Mouse (Mus musculus): ENCODE data around the gene Tas2r116.

The Tas2r116 gene

DNA sequence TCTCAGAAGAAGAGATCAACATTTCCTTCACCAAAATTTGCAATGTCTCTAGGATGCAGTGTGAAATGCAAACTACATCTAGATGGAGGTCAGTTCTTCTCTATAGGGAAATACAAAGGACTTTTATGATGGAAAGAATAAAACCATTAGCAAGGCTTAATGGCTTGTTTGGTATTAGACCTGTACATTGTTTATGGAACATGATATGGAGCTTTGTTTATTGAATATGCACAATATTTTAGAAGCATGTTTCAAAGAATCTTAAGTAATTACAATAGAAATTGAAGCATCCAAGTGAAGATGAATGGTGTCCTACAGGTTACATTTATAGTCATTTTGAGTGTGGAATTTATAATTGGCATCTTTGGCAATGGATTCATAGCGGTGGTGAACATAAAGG, at the start of gene Tas2r116:
Gene Tas2r116, plus strand, starts transcription at position 301 of the 400 bp plus-strand sequence.
- DNase-seq, result no peak

DNA sequence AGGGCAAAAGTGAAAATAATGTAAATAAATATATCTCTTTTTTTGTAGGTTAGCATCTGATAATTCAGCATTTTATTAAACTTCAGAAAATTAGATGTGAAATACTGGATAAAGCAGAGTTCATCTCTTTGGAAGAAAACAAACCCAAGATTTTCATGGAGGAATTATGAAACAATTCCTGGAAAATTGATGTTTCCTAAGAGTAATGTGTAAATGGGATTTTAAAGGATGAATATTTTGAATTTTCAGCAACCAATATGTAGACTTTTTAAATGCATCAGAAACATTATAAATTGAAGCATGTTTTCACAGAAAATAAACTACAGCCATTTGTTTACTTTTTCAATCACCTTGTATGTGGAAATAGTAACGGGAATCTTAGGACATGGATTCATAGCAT, 8.4 kb upstream of the Tas2r116 start, which contains the start of gene Tas2r123:
Gene Tas2r123, plus strand, starts transcription at position 301 of the 400 bp plus-strand sequence.
- DNase-seq, result no peak

DNA sequence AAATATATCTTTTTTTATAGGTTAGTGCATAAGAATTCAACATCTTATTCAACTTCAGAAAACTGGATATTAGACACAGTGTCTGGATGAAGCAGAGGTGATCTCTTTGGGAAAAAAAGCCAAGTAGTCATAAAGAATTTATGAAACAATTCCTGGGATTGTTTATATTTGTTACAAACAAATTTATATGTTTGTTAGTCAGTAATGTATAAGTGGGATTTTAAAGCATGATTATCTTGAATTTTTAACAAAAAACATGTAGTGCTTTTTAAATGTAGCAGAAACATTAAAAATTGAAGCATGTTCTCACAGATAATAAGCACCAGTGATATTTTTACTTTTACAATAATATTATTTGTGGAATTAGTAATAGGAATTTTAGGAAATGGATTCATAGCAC, 12.5 kb downstream of the Tas2r116 start, which contains the start of gene Tas2r110:
Gene Tas2r110, plus strand, starts transcription at position 301 of the 400 bp plus-strand sequence.
- DNase-seq, result no peak

DNA sequence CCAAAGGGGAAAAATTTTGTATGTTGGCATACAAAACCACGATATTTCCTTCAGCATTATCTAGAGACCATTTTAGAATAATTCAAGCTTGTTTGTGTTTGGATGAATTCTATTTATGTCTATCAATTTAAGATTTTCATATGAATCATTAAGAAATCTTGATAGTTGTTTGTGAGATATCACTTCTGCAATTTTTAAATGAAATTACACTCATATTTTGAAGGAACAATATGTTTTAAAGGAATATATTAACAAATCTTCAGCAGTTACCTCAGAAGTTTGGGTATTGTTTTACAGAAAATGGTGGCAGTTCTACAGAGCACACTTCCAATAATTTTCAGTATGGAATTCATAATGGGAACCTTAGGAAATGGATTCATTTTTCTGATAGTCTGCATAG, 37.5 kb downstream of the Tas2r116 start, which contains the start of gene Tas2r113:
Gene Tas2r113, plus strand, starts transcription at position 301 of the 400 bp plus-strand sequence.
- DNase-seq, result no peak

Measured in cerebellum, adult 9-11 months (tissue).